Mouse (Mus musculus) ES-E14 (cell line): Measurements from ENCODE around the gene Dgkb.

ENCODE experiments used
- CHD2 ChIP-seq: IDR thresholded peaks from 2 replicates; pipeline ENCODE4 v1.6.1; 2014; ENCODE audit warnings: mild to moderate bottlenecking, low read depth, low read length, inconsistent platforms
- HCFC1 ChIP-seq: IDR thresholded peaks from 2 replicates; pipeline ENCODE4 v1.6.1; 2012; ENCODE audit warnings: low read length, inconsistent platforms, borderline replicate concordance; ENCODE audit not compliant: insufficient read depth

DNA sequence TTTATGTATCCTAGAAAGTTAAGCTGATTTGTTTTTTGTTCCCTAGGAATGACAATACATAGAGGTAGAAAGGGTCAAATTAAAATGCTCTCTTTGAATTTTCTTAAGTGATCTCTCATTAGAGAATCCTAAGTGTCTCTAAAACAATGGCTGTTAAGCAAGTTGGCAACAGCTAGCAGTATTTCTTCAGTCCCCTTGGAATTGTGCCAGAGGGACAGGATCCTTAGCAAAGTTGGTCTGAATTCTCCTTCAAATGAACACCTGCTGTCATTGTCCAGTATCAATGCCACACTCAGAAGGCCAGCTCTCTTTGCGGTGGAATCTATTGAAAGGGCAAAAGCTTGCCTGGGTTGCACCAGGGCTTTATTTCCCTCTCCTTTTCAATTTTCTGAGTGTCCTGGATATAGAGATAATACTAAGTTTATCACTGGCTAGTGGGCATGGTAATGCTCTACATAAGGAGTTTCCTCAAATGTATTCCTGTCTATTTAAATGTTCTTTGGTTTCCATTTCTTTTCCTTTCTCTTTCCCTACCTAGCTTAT lies 510.3 kb downstream of the Dgkb start:
- TF ChIP-seq HCFC1 (no peak), CHD2 (no peak)
